Mouse (Mus musculus) liver, embryonic 13.5 days (tissue): ENCODE results near the gene Plekhh2. TPM values are rescaled to one million over a fixed set of nuclear protein-coding genes. Genes with fewer than 3 reads are reported as not detected.

Source experiments
- ATAC-seq: fragments of 200-750 bp; cut with Nextera tagmentation; 2 replicates; pipeline ENCODE4 v1.8.0; 2017; ENCODE audit warnings: low read depth, mild to moderate bottlenecking, moderate number of reproducible peaks, moderate library complexity
- DNase-seq: peaks from one replicate; pipeline ENCODE4 v3.0.0; 2022
- H3K27ac ChIP-seq: fragments of 300-500 bp; sonication (generic); 2 replicates; pipeline ENCODE4 v1.5.1; 2015; ENCODE audit warnings: moderate library complexity, mild to moderate bottlenecking, inconsistent platforms
- H3K27me3 ChIP-seq: fragments of 300-500 bp; sonication (generic); 2 replicates; pipeline ENCODE4 v1.6.1; 2015; ENCODE audit warnings: mild to moderate bottlenecking, inconsistent platforms
- H3K36me3 ChIP-seq: fragments of 300-500 bp; sonication (generic); 2 replicates; pipeline ENCODE4 v1.6.1; 2015; ENCODE audit warnings: mild to moderate bottlenecking, inconsistent platforms
- H3K4me1 ChIP-seq: fragments of 300-500 bp; sonication (generic); replicated peaks from 2 replicates; pipeline ENCODE4 v1.6.1; 2015; ENCODE audit warnings: inconsistent platforms
- H3K4me2 ChIP-seq: fragments of 300-500 bp; sonication (generic); 2 replicates; pipeline ENCODE4 v1.6.1; 2015; ENCODE audit warnings: inconsistent platforms, mild to moderate bottlenecking, moderate library complexity
- H3K4me3 ChIP-seq: fragments of 300-500 bp; sonication (generic); replicated peaks from 2 replicates; pipeline ENCODE4 v1.5.1; 2015; ENCODE audit warnings: mild to moderate bottlenecking, inconsistent platforms
- H3K9ac ChIP-seq: fragments of 300-500 bp; sonication (generic); 2 replicates; pipeline ENCODE4 v1.6.1; 2015; ENCODE audit warnings: mild to moderate bottlenecking, inconsistent platforms
- H3K9me3 ChIP-seq: fragments of 300-500 bp; sonication (generic); replicated peaks from 2 replicates; pipeline ENCODE4 v1.6.1; 2016; ENCODE audit warnings: inconsistent platforms
- WGBS: fragments of 180-500 bp; shearing (Covaris S2); methylation state at CpG from one replicate; pipeline ENCODE4 v1.1.7; 2015; ENCODE audit not compliant: insufficient replicate concordance; 5-methylcytosine and 5-hydroxymethylcytosine counted together
- polyA plus RNA-seq: library from polyadenylated mRNA; unstranded; fragments of >200 nt; fragmentation: Nextera tagmentation; extraction: Ambion mirVana; gene quantifications from 2 replicates; pipeline ENCODE4 v1.2.1, GENCODE M21; 2015

The Plekhh2 gene
- polyA plus RNA-seq, 1 experiment from 2014 or later = 0.39 TPM

DNA sequence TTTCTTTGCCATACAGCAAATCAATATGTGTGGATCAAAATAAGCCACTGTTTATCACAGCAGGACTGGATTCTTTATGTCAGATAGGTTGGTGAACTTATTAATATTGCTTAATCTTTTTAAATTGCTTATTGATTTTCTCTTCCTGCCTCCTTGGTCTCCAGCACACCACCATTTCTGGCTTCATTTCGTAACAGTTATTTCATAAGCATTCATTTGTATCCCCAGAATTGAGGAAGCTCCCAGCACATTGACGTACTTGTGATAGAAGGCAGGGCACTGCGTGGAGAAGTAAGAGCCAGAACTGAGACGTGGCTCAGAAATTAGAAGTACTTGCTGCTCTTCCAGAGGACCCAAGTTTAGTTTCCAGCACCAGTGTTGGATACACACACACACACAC lies 135.9 kb downstream of the Plekhh2 start:
- Histone ChIP-seq H3K4me3 (no peak overlapping the region), H3K4me2 (no peak overlapping the region), H3K4me1 (peaks cover 9% of the 10 kb centered on the region; the same call in 1 of the 2 replicates), H3K9me3 (no peaks in the 10 kb centered on the region), H3K9ac (no peak overlapping the region), H3K36me3 (no peaks in the 10 kb centered on the region), H3K27ac (no peak overlapping the region), H3K27me3 (no peaks in the 10 kb centered on the region)
- ATAC-seq (no peak), DNase-seq (no peak)
- WGBS = 30% methylated on average over 4 of the region's 4 CpGs

GRCm38 (mm10) chr17:84650302-84651017 lies 138.8 kb downstream of the Plekhh2 start:
- DNase-seq (no peak), ATAC-seq (no peak)
- 75% methylated on average over 9 of the region's 9 CpGs for WGBS
- Histone ChIP-seq H3K27me3 (no peaks in the 10 kb centered on the region), H3K4me2 (no peak overlapping the region), H3K9me3 (no peaks in the 10 kb centered on the region), H3K4me3 (no peak overlapping the region), H3K9ac (no peak overlapping the region), H3K27ac (no peak overlapping the region), H3K4me1 (peaks cover 9% of the 10 kb centered on the region; the same call in 1 of the 2 replicates), H3K36me3 (no peaks in the 10 kb centered on the region)

GRCm38 (mm10) chr17:84653544-84653943 lies 141.8 kb downstream of the Plekhh2 start:
- ATAC-seq = no peak
- Histone ChIP-seq H3K27ac (no peak overlapping the region), H3K9me3 (no peaks in the 10 kb centered on the region), H3K4me3 (no peak overlapping the region), H3K9ac (no peak overlapping the region), H3K4me1 (no peaks in the 10 kb centered on the region), H3K36me3 (no peaks in the 10 kb centered on the region), H3K27me3 (no peaks in the 10 kb centered on the region), H3K4me2 (no peak overlapping the region)
- 71% methylated on average over 9 of the region's 9 CpGs for WGBS
- DNase-seq = no peak

- ATAC-seq (no peak), DNase-seq (no peak)
- Histone ChIP-seq H3K27ac (no peak overlapping the region), H3K9ac (no peak overlapping the region), H3K4me2 (no peak overlapping the region), H3K9me3 (no peaks in the 10 kb centered on the region), H3K36me3 (no peaks in the 10 kb centered on the region), H3K4me3 (no peak overlapping the region), H3K27me3 (no peaks in the 10 kb centered on the region), H3K4me1 (no peaks in the 10 kb centered on the region)
- WGBS = 71% methylated on average over 5 of the region's 5 CpGs
These were observed 144.5 kb downstream of the Plekhh2 start for GRCm38 (mm10) chr17:84656205-84656604.

DNA sequence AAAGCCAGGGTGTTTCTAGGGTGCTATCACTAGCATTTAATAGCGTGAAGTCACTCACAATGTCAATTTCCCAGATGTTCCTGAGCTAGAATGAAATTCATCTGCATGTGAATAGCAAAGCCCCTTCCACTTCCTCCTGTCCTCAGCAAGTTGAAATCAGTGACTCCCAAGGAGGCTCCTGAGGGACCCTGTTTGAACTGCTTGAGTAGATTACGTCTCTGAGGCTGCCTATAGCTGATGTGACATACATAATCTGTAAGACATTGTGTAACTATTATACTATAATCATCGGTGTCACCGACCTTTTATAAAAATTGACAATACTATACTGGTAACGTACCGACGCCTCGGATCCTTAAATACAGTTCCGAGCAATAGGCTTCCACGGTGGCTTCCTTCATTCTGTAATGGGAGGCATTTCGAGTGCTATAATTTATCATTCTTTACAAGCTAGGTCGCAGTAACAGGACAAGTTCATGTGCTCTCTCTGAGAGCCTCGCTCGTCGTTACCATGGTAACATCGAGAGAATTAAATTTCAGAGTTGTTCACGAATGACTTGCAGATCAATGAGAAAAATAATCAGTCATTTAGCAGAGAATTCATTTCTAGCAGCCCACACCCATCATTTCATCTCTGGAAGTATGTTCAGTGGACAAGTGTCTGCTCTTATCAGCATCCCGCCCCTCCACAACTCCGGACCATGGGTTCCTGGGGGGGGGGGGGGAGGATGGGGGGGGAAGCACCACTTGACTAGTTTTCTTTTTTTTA lies 145.1 kb downstream of the Plekhh2 start:
- H3K27ac ChIP-seq = no peak overlapping the region
- no peaks in the 10 kb centered on the region for H3K36me3 ChIP-seq
- 69% methylated on average over 19 of the region's 19 CpGs for WGBS
- DNase-seq = no peak
- no peaks in the 10 kb centered on the region for H3K27me3 ChIP-seq
- ATAC-seq = no peak
- H3K4me1 ChIP-seq = no peaks in the 10 kb centered on the region
- no peak overlapping the region for H3K9ac ChIP-seq
- H3K4me3 ChIP-seq = no peak overlapping the region
- no peak overlapping the region for H3K4me2 ChIP-seq
- H3K9me3 ChIP-seq = no peaks in the 10 kb centered on the region

DNA sequence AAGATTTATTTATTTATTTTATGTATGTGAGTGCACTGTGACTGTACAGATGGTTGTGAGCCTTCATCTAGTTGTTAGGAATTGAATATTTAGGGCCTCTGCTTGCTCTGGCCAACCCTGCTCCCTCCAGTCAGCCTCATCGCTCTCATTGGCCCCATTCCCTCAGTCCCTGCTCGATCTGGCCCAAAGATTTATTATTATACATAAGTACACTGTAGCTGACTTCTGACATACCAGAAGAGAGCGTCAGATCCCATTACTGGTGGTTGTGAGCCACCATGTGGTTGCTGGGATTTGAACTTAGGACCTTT lies 145.7 kb downstream of the Plekhh2 start:
- H3K36me3 ChIP-seq = no peaks in the 10 kb centered on the region
- no peak overlapping the region for H3K9ac ChIP-seq
- no peak for DNase-seq
- H3K9me3 ChIP-seq = no peaks in the 10 kb centered on the region
- H3K4me3 ChIP-seq = no peak overlapping the region
- WGBS = 69% methylated on average over 3 of the region's 3 CpGs
- no peaks in the 10 kb centered on the region for H3K27me3 ChIP-seq
- no peak overlapping the region for H3K4me2 ChIP-seq
- no peak overlapping the region for H3K27ac ChIP-seq
- no peak for ATAC-seq
- H3K4me1 ChIP-seq = no peaks in the 10 kb centered on the region

DNA sequence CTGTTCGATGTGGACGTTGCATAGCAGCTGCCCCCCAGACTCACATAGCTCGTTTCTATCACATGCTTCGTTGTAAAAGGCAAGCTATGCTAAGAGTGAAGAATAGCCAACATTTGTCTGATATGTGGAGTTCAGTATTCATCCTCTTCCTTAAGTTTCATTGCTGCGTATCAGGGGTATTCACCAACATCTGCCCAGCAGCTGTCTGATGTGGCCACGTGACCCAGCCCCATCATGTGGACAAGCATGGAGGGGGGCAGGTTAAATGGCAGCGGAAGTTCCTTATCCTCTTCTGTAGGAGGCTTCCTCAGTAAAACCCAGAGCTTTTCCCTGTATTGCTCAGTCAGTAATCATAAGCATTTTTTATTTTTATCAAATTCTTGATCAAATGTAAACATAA lies 146.1 kb downstream of the Plekhh2 start:
- H3K36me3 ChIP-seq = no peaks in the 10 kb centered on the region
- H3K9ac ChIP-seq = no peak overlapping the region
- no peaks in the 10 kb centered on the region for H3K9me3 ChIP-seq
- DNase-seq (no peak), ATAC-seq (no peak)
- WGBS = 63% methylated on average over 7 of the region's 7 CpGs
- no peak overlapping the region for H3K27ac ChIP-seq
- H3K4me3 ChIP-seq = no peak overlapping the region
- H3K4me1 ChIP-seq = no peaks in the 10 kb centered on the region
- no peaks in the 10 kb centered on the region for H3K27me3 ChIP-seq
- H3K4me2 ChIP-seq = no peak overlapping the region

GRCm38 (mm10) chr17:84658195-84658594 lies 146.5 kb downstream of the Plekhh2 start:
- WGBS = 55% methylated on average over 5 of the region's 5 CpGs
- Histone ChIP-seq H3K36me3 (no peaks in the 10 kb centered on the region), H3K4me3 (no peak overlapping the region), H3K4me1 (no peaks in the 10 kb centered on the region), H3K4me2 (no peak overlapping the region), H3K9ac (no peak overlapping the region), H3K27ac (no peak overlapping the region), H3K27me3 (no peaks in the 10 kb centered on the region), H3K9me3 (no peaks in the 10 kb centered on the region)
- DNase-seq (no peak), ATAC-seq (no peak)

DNA sequence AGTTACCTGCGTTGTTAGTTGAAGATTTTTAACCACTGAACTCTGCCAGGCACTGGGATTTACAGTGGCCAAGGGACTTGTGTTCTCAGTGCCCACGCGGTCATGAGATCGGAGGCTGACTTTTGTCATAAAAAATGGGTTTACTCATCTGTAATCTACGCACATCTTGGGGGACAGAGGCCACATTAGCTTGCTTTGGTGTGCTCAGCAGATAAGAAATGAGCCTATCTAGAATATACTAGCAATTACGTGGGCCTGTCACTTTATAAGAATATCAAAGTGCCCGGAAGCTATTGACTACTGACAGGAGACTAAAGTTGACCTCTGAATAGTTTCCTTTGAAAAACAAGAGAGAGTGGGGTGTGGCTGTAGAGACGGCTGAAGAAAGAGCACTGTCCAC lies 147.3 kb downstream of the Plekhh2 start:
- ATAC-seq = no peak
- 70% methylated on average over 8 of the region's 8 CpGs for WGBS

DNA sequence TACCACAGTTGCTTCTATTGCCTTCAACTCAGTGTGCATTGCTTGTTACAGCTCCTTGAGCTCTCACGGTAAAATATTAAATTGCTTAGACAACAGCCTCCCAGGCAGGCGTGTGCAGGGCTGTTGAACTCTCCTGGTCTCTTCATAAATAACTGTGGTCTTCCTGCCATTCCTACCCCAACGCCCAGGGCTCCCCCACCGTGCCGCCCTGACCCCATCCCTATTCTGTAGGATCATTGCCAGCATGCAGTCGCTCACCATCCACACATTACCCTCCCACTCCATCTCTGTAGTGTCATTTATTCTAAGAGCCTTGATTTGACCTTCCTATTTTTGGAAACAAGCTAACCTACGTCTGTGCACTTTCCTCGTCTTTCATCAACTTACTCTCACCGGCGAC lies 153.4 kb downstream of the Plekhh2 start:
- H3K27me3 ChIP-seq = no peaks in the 10 kb centered on the region
- ATAC-seq = no peak
- H3K9ac ChIP-seq = no peak overlapping the region
- no peak overlapping the region for H3K4me3 ChIP-seq
- H3K9me3 ChIP-seq = no peaks in the 10 kb centered on the region
- H3K27ac ChIP-seq = no peak overlapping the region
- H3K4me1 ChIP-seq = no peaks in the 10 kb centered on the region
- no peak overlapping the region for H3K4me2 ChIP-seq
- H3K36me3 ChIP-seq = no peaks in the 10 kb centered on the region
- DNase-seq = no peak
- WGBS = 64% methylated on average over 10 of the region's 10 CpGs

More for the DNA sequence above, 147.3 kb downstream of the Plekhh2 start:
- Histone ChIP-seq H3K9me3 (no peaks in the 10 kb centered on the region), H3K9ac (no peak overlapping the region), H3K27me3 (no peaks in the 10 kb centered on the region), H3K4me2 (no peak overlapping the region), H3K4me1 (no peaks in the 10 kb centered on the region), H3K4me3 (no peak overlapping the region), H3K27ac (no peak overlapping the region), H3K36me3 (no peaks in the 10 kb centered on the region)
- no peak for DNase-seq

DNA sequence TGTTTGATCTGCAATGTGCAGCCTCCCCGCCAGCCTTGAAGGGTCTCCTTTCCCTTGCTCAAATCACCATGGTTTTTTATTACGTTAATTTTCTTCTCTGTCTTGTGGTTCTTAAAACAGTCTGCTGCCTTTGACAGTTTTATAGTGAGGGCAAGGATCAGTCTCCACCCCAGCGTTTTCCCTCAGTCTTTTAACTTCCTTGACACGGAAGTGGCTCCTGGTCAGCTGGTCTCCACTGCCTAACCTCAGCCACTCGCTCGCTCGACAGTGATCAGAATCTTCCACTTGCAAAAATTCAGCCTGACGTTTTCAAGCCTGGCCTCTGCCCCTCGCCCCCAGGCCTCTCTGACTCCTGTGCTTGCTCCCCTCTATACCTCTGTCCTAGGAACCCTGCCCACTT lies 154.0 kb downstream of the Plekhh2 start:
- Histone ChIP-seq H3K36me3 (no peaks in the 10 kb centered on the region), H3K4me2 (no peak overlapping the region), H3K27me3 (no peaks in the 10 kb centered on the region), H3K4me3 (no peak overlapping the region), H3K9ac (no peak overlapping the region), H3K27ac (no peak overlapping the region), H3K9me3 (no peaks in the 10 kb centered on the region), H3K4me1 (no peaks in the 10 kb centered on the region)
- no peak for DNase-seq
- no peak for ATAC-seq
- 23% methylated on average over 9 of the region's 9 CpGs for WGBS

GRCm38 (mm10) chr17:84667848-84668247 lies 156.2 kb downstream of the Plekhh2 start:
- Histone ChIP-seq H3K4me2 (no peak overlapping the region), H3K27me3 (no peaks in the 10 kb centered on the region), H3K9me3 (no peaks in the 10 kb centered on the region), H3K36me3 (no peaks in the 10 kb centered on the region), H3K4me1 (no peaks in the 10 kb centered on the region), H3K4me3 (no peak overlapping the region), H3K27ac (no peak overlapping the region), H3K9ac (no peak overlapping the region)
- no peak for ATAC-seq
- WGBS = 67% methylated on average over 3 of the region's 3 CpGs
- DNase-seq = no peak
